Mouse (Mus musculus) olfactory bulb, adult 2 months (tissue): ENCODE data around the gene Ncam2. TPM values are rescaled to one million over a fixed set of nuclear protein-coding genes. Genes with fewer than 3 reads are reported as not detected.
A peak's percentile ranks its signal among the peaks of the same experiment; 100 is the strongest.

ENCODE experiments used
- H3K27ac ChIP-seq: fragments of 200-500 bp; 2 replicates; pipeline ENCODE4 v1.5.1; 2012; ENCODE audit warnings: low read depth, low read length; ENCODE audit not compliant: insufficient read depth
- H3K4me1 ChIP-seq: fragments of 200-500 bp; 2 replicates; pipeline ENCODE4 v1.6.1; 2012; ENCODE audit warnings: low read length; ENCODE audit not compliant: control insufficient read depth, insufficient read depth
- H3K4me3 ChIP-seq: fragments of 200-500 bp; 2 replicates; pipeline ENCODE4 v1.5.1; 2012; ENCODE audit warnings: mild to moderate bottlenecking, low read depth, low read length, moderate library complexity; ENCODE audit not compliant: insufficient read depth
- CTCF ChIP-seq: fragments of 200-500 bp; IDR thresholded peaks from 2 replicates; pipeline ENCODE4 v1.5.1; 2012; ENCODE audit warnings: low read depth, mild to moderate bottlenecking, low read length, moderate library complexity; ENCODE audit not compliant: insufficient read depth
- POLR2A ChIP-seq: fragments of 200-500 bp; IDR thresholded peaks from 2 replicates; pipeline ENCODE4 v1.6.1; 2012; ENCODE audit warnings: mild to moderate bottlenecking, low read depth, low read length, moderate library complexity; ENCODE audit not compliant: insufficient read depth
- WGBS: fragments of 180-500 bp; shearing (Covaris S2); methylation state at CpG from one replicate; pipeline ENCODE4 v1.1.7; 2018; 5-methylcytosine and 5-hydroxymethylcytosine counted together
- polyA plus RNA-seq: library from polyadenylated mRNA; stranded (reverse); fragments of >200 nt; gene quantifications from 2 replicates; pipeline ENCODE4 v1.2.4, GENCODE M21; 2012; ENCODE audit warnings: low replicate concordance; ENCODE audit not compliant: missing spikeins, insufficient read depth, insufficient read length

Ncam2 gene
- polyA plus RNA-seq, 1 experiment, result not detected

DNA sequence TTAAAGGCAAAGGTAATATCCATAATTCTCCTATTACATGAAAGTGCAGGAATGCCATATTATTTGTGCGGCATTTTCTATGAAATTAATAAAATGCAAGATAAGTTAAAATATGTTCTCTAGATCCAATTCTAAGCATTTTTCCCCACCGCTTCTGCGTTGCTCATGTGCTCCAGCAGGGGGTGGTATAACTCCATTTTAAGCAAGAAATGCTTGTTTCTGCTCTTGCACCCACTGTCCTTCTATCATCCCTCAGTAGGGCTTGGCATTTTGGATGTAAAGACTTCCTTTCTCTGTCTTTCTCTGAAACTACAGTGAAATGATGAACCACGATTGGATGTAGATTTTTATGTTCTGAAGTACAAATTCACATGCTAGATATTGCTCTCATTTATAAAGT is 1.5 kb downstream of the Ncam2 start:
- WGBS, result 3% methylated on average over 4 of the region's 4 CpGs
- Histone ChIP-seq H3K27ac (no peak overlapping the region), H3K4me1 (peaks cover 5% of the 10 kb centered on the region; the same call in 1 of the 2 replicates), H3K4me3 (no peak overlapping the region)
- TF ChIP-seq CTCF (no peak), POLR2A (no peak)

DNA sequence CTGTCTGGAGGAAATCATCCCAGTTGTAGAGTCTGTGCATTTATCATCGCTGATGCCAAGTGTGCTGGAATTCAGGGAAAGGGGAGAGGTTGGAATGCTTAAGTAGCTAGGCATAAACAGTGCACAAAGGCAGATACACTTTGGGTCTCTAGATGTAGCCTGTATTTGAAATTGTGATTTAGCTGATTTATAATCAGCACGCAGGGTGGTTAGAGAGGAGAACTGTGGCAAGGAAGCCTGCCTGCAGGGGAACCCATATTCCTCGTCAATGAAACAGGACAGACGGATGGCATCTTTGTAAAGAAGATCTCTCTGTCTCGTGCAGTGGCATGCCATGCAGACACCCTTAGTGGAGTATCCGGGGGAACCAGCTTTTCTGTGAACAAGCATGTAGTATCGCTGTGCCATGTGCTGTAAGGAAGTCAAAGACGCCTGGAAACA is 2.2 kb downstream of the Ncam2 start:
- no peak for TF ChIP-seq POLR2A
- no peak for TF ChIP-seq CTCF
- 12% methylated on average over 8 of the region's 8 CpGs for WGBS
- H3K4me1 ChIP-seq, result peaks cover 5% of the 10 kb centered on the region; the same call in 1 of the 2 replicates
- peak overlapping the region; percentile 3 for H3K27ac ChIP-seq
- peak overlapping the region; percentile 43 for H3K4me3 ChIP-seq

DNA sequence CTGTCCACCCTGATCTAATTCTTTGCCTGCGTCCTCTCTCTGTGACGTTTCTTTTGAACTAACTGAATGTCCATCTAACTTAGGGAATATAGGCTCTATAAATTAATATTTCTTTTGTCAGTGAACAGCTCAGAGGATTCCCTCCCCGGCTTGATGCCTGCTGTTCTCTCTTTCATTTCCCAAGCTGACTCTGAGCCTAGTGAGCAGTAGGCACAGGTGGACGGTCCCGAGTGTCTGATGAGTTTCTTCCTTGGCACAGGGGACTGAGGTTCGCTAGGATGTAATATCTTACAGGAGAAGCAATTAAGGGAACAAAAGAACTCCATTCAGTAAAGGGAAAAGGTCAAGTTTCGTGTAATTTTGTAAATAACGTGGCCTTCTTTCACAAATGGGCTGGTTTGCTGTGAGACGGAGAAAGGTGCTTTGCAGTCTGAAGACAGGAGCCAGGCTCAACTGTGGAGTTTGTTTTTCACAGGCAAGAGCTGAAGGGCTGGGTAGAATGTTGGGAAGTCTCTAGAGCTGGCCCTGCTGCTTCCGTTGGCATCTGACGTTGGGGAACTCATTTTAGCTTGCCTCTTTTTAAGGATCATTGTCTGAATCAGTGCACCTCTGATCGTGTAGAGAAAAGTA is 4.0 kb downstream of the Ncam2 start:
- 64% methylated on average over 12 of the region's 12 CpGs for WGBS
- TF ChIP-seq CTCF (no peak), POLR2A (no peak)
- Histone ChIP-seq H3K4me3 (peak overlapping the region; percentile 13; the same call in 1 of the 2 replicates), H3K27ac (no peak overlapping the region), H3K4me1 (peaks cover 5% of the 10 kb centered on the region; the same call in 1 of the 2 replicates)

DNA sequence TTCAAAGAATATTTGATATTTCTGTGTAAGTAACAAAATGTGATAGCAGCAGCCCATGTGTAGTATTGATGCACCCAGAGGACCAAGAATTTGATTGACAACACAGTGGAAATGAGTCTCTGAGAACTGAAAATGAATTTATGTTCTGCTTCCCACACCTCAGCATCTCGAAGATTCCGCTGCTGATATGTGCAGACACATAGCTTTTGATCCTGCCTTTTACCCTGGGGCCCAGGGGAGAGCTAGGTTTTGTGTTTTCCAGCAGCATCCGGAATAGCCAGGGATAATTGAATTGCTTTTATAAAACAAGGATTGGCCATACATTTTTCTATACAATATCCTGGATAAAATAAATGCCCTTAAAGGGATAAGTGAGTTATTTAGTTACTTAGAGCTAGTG is 20.7 kb downstream of the Ncam2 start:
- Histone ChIP-seq H3K4me1 (no peaks in the 10 kb centered on the region), H3K27ac (no peak overlapping the region), H3K4me3 (no peak overlapping the region)
- 84% methylated on average over 3 of the region's 3 CpGs for WGBS
- no peak for TF ChIP-seq CTCF
- no peak for TF ChIP-seq POLR2A

DNA sequence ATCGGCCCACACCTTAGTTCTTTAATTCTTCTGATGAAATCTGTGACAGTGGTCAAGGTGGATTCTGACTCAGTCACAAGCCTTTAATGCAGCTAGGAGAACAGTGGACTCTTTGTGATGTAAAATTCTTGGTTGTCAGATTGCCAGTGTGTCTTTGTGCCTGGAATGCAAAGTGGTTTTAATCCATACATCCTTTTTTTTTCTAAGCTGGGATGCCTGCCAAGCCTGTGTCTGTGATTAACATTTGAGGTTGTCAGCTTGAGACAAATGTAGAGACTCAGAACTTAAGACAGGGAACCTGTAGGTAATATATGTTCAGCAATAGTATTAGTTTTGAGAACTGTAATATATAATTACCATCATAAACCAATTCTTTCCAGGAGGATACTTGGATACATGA is 23.3 kb downstream of the Ncam2 start:
- Histone ChIP-seq H3K4me3 (no peak overlapping the region), H3K4me1 (no peaks in the 10 kb centered on the region), H3K27ac (no peak overlapping the region)
- TF ChIP-seq CTCF (no peak), POLR2A (no peak)
- 20% methylated on average over 1 of the region's 1 CpGs for WGBS

DNA sequence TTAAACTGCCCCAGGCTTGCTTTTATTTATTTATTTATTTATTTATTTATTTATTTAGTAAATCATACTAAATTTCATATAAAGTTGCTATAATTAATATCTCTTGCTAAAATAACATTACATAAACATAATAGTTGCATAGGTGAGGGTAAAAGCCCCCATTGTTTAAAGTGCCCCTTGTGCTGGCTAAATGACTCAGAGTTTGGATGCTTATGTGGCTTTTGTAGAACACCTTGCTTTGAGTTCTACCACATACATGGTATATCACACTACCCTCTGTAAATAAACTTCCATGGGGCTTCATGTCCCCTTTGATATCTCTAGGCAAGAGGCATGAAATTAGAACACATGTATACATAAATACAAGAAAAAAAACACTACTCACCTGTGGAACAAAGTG is 23.8 kb downstream of the Ncam2 start:
- Histone ChIP-seq H3K4me1 (no peaks in the 10 kb centered on the region), H3K4me3 (no peak overlapping the region), H3K27ac (no peak overlapping the region)
- no peak for TF ChIP-seq POLR2A
- TF ChIP-seq CTCF, result no peak

DNA sequence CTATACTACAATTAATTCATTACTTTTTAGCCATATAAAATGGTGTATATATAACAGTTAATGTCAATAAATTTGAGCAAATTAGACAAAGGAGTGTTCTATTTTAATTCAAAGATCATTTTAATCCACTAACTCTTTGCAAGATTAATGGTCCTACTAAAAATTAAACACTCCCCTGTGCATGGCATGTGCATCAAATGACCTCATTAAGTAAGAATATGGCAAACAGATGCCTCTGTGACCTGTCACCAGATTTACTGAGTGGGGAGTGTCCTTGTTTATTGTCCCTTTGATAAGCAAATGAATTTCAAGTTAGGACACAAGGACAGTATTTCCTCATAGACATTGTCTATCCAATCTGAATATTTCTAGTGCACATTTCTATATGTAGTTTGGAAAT is 54.4 kb downstream of the Ncam2 start:
- TF ChIP-seq CTCF (no peak), POLR2A (no peak)
- H3K4me3 ChIP-seq, result no peak overlapping the region
- H3K27ac ChIP-seq, result no peak overlapping the region
- H3K4me1 ChIP-seq, result no peaks in the 10 kb centered on the region

DNA sequence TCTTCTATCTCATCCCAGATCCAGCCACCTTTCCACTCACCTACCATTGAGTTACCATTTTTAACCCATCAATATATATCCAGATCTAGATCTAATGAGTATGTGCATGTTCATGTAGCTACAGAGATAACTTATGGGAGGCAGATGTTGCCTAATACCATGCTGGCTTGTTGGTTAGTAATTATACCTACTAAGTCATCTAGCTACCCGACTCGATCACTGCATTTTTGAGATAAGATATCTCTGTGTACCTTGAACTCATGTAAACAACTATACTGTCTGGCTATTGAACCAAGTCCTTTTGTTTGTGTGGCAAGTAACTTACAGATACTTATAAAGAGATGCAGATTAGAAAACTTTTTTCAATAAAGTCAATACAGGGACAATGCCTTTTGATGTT is 59.9 kb downstream of the Ncam2 start:
- WGBS, result 78% methylated on average over 2 of the region's 2 CpGs
- TF ChIP-seq POLR2A (no peak), CTCF (no peak)
- Histone ChIP-seq H3K27ac (no peak overlapping the region), H3K4me3 (no peak overlapping the region), H3K4me1 (0 out of 2 replicates have a peak, but pooled peaks cover 2% of the 10 kb centered on the region)

DNA sequence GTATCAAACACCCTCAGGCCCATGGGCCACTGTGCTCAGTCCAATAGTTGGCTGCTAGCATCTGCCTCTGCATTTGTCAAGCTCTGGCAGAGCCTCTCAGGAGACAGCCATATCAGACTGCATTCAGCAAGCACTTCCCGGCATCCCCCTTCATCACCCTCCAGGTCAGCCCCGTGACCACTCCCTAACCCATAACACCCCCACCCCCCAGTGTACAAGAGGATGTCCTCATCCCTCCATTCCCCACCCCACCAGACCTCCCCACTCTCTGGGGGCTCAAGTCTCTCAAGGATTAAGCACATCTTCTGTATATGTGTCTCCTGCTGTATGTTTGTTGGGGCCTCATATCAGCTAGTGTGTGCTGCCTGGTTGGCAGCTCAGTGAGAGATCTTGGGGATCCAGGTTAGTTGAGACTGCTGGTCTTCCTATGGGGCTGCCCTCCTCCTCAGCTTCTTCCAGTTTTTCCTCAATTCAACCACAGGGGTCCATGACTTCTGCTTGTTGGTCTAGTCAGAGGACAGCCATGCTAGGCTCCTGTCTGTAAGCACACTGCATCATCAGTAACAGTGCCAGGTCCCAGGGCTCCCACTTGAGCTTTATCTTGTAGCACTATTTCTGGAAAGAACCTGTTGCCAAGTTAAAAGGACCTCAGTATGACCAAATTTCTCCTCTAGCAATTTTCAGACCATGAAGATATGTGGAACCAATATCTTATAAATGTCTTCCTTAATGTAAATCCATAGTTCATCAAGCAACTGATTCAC is 73.3 kb downstream of the Ncam2 start:
- no peak for TF ChIP-seq POLR2A
- TF ChIP-seq CTCF, result no peak
- H3K4me3 ChIP-seq, result no peak overlapping the region
- no peak overlapping the region for H3K27ac ChIP-seq
- WGBS, result 84% methylated on average over 2 of the region's 2 CpGs
- H3K4me1 ChIP-seq, result no peaks in the 10 kb centered on the region

DNA sequence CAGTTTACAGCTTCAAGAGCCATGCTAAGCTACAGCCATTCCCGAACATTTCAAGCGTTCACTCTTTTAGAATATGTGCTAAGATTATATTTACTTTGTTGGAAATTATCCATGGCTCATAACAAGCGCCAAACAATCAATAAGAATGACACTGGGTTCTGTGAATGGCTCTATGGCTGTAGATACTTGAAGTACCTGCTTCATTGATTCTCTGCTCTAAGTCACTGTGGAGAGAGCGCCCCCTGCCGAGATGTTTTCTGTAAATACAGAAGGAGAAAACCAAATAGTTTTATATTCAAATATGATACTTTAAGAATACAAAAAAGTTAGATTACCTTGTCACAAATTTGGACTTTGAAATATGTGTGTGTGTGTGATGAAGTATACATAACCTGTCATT is 83.7 kb downstream of the Ncam2 start:
- Histone ChIP-seq H3K4me3 (no peak overlapping the region), H3K4me1 (no peaks in the 10 kb centered on the region), H3K27ac (no peak overlapping the region)
- no peak for TF ChIP-seq CTCF
- no peak for TF ChIP-seq POLR2A
- 45% methylated on average over 5 of the region's 5 CpGs for WGBS
